Mouse (Mus musculus) left cerebral cortex, postnatal 25 days (tissue): ENCODE measurements around the gene Hoxa3. TPM values are rescaled to one million over a fixed set of nuclear protein-coding genes. Genes with fewer than 3 reads are reported as not detected.

Experiments
- DNase-seq, 2 experiments: peaks; one replicate each; pipeline ENCODE4 v3.0.0; 2022; ENCODE audit warnings: low spot score in 2 of 2, mixed read lengths in 1 of 2
- intact Hi-C: fragments of 180-260 bp; cut with DNase I; formaldehyde crosslinking; loops from one replicate; pipeline ENCODE4 v1.15.1; 2025
- total RNA-seq, 2 experiments: library from RNA; stranded (reverse); gene quantifications; 2 replicates each; pipeline ENCODE4 v1.2.3; 2021

Hoxa3 gene
- total RNA-seq, 2 experiments from 2014 or later, result not detected

DNA sequence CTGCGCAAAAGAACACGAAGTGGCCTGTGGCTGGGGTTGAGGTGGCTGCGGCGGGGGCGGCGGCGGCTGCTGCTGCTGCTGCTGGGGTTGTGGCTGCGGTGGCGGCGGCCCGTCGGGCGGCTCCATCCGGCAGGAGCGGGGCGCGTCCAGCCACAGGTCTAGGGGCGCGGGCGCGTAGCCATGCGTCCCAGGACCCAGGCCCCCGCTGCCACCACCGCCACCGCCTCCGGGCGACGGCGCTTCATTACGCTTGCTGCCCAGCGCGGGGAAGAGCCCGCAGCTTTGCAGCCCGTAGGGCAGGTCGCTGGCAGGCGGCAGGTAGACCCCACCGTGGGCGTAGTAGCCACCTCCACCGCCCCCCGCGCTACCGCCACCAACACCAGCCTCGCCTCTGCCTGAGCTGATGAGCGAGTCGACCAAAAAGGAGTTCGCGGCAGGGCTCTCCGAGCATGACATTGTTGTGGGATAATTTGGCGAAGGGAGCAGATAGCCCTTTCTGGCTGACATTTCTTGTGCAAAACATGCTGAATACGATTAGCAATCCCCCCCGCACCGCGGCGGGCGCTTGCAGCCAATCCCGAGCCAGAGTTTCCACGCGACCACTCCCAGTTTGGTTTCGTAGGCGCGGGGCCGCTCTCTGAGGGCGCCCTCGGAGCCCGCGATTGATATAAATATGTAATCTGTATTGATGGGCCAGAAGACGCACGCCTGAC, 21.4 kb upstream of the Hoxa3 start:
- intact Hi-C loops, result no loop called here
- DNase-seq, result no peak

GRCm38 (mm10) chr6:52233546-52234427, 20.7 kb upstream of the Hoxa3 start:
- intact Hi-C loops, result no loop called here
- DNase-seq, result no peak

GRCm38 (mm10) chr6:52232984-52233545, 19.9 kb upstream of the Hoxa3 start:
- intact Hi-C loops, result no loop called here
- no peak for DNase-seq

GRCm38 (mm10) chr6:52232568-52232965, 19.4 kb upstream of the Hoxa3 start:
- no peak for DNase-seq
- intact Hi-C loops, result no loop called here

DNA sequence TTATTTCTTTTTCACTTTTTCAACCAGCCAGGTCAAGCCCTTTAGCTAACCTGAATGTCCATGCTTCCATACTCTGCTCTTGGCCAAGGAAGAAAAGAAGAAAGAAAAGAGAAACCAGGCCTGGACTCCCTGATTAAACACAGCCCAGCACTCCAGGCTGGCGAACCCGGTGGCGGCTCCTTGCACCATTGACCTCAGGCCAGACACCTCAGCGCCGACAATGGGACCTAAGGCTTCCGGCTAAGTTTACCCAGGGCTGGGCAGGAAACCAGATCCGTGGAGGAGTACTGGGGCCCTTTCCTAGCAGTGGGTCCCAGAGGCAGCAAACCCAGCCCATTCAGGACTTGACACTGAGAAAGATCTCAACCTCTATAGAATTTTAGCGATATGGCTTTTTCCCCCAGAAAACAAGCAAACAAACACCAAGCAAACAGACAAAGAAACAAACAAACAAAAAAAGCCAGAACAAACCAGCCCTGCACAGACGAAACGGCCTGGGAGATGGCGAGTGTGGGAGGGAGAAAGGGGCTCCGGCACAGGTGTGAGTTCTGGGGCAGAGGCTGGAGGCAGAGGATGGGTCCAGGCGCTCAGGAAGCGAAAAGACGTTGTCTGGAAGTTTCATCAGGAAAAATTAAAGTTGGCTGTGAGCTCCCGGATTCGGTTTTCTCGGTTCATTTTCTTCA, 18.9 kb upstream of the Hoxa3 start:
- intact Hi-C loops, result no loop called here
- no peak for DNase-seq

GRCm38 (mm10) chr6:52230516-52231165, 17.5 kb upstream of the Hoxa3 start, which contains the start of gene Hoxa9:
Hoxa9 (minus strand) TSS chr6:52231089.
- intact Hi-C loops, result no loop called here
- no peak for DNase-seq

DNA sequence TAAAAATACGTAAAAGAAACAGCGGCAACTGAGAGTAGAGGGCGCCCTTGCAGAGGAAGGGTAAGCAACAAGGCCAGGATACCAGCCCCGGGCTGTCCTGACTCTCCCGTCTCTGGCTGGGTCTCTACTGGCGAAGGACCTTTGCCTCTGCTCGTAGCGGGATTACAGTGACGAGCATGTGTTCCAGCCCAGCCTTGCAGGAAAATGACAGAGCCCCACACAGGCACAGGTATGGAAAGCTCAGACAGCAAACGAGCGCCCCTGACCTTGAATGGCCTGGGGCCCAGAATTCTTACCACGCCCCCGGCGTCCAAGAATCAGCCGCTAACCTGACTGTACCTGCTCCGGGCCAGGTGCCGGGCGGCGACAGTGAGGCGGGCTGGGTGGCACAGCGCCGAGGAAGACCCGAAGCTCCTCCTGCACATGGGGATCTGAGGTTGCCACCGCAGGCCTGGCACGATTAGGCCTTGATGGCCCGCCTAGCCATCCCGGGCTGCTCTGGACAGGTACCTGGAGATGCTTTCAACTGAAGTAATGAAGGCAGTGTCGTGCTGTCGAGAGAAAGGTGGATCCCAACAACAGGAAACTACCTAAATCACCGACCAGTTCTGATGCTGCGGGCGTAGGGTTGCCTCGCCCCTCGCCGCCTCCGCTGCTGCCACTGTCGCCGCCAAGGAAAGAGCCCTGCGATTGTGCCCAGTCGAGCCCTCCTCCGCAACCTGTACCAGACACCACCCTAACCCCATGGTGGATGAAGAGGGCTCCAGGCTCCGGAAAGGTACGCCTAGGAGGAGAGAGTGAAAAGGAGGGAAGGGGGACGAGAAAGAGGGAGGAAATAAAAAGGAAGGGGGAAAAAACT, 16.7 kb upstream of the Hoxa3 start:
- DNase-seq, result no peak
- intact Hi-C loops, result no loop called here

GRCm38 (mm10) chr6:52228475-52229465, 15.6 kb upstream of the Hoxa3 start:
- no peak for DNase-seq
- intact Hi-C loops, result no loop called here

DNA sequence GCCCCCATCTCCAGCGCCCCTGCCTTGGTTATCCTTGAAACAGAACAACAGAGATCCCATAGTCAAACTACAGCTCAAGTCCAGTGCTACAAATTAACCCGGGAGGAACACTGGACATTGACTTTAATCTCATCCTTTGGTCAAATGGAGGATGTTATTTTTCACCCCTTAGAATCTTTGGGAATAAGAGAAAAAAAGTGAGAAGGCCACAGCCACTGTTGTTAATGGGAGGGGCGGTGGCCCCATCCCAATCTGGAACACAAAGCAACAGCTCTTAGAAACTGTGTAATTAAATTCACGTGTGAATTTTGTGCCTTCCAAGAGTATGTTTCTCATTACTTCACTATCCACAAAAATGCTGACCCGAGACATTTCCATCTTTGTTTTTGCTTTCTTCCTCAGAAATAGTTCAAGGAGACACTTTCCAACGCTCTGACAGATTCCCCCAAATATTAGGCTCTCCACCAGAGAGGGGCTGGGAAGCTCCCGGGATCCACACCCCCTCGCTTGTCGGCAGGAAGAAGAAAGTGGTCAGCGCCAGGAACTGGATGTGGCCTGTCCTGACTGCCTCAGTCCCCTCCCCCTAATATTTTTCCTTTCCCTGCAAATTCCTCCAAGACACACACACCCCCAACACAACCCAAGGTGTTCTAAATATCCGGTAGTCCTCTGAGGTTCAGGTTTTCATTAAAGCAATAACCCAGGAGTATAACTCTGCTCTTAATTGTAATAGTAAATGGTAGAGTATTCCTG, 14.5 kb upstream of the Hoxa3 start:
- DNase-seq, result no peak
- intact Hi-C loops, result no loop called here

- intact Hi-C loops, result no loop called here
- DNase-seq, result no peak
Measured at GRCm38 (mm10) chr6:52226569-52227257, 13.6 kb upstream of the Hoxa3 start.

DNA sequence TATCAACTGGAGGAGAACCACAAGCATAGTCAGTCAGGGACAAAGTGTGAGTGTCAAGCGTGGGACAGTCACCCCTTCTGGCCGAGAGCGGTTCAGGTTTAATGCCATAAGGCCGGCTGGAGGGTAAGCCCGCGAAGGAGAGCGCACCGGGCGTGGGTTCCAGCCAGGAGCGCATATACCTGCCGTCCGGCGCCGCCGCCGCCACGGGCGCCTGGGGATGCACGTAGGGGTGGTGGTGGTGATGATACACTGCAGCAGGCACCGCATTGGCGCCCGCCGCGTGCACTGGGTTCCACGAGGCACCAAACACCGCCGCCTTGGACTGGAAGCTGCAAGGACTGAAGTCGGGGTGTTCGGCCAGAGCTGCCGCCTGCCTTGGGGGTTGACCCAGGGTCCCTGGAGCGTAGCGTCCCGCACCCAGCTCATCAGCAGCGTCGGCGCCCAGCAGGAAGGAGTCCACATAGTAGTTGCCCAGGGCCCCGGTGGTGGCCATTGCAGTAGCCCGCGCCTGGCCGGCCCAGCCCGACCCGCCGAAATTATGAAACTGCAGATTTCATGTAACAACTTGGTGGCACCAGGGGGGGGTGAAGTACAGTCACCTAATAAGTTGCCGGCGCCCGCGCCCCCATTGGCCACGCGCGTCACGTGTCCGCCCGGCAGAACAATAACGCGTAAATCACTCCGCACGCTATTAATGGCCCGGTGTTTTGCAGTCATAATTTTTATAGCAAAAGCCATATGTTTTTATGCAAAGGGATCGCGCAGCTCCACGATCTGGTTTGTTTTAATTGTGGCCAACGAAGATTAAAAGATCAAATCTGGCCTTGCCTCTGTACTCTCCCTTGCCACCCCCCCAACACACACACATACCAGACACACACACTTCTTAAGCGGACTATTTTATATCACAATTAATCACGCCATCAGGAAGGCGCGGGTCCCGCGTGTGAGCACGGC, 12.8 kb upstream of the Hoxa3 start:
- intact Hi-C loops, result no loop called here
- no peak for DNase-seq

GRCm38 (mm10) chr6:52224895-52225611, 11.9 kb upstream of the Hoxa3 start:
- intact Hi-C loops, result loop anchor here (5.0 kb wide), 2 partner anchors 843 to 1043 kb away; no protein-coding TSS in a partner anchor

DNA sequence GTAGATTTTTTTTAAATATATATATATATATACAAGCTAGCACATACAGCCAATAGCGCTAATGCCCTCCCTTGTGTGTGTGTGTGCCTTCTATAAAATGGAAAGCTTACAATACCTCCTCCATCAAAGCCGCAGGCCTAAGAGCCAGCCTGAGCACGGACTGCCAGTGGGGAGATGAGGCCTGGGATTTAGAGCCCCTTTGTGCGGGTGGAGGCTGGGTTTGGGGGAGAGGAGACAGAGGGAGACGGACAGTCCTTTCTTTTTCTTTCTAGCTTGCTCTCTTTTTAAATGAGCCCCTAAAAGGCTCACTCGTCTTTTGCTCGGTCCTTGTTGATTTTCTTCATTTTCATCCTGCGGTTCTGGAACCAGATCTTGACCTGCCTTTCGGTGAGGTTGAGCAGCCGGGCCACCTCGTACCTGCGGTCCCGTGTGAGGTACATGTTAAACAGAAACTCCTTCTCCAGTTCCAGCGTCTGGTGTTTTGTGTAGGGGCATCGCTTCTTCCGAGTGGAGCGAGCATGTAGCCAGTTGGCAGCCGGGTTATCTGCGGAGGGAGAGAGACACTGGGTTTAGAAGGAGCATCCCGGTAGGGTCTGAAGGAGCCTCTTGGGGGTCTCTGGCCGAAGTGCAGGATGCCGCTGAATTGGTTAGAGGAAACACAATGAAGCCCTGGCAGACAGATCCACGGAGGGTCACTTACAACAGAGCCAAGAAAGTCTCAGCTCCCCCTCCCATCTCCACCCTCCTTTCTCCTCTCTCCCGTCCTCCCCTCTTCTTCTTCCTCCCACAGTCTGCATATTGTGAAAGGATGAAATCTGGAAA, 11.0 kb upstream of the Hoxa3 start:
- no peak for DNase-seq
- intact Hi-C loops, result loop anchor here (5.0 kb wide), 2 partner anchors 842 to 1042 kb away; no protein-coding TSS in a partner anchor

More at GRCm38 (mm10) chr6:52224895-52225611, 11.9 kb upstream of the Hoxa3 start:
- no peak for DNase-seq
